Mouse (Mus musculus) forebrain, embryonic 14.5 days (tissue): ENCODE measurements around the gene Ncor2. TPM values are rescaled to one million over a fixed set of nuclear protein-coding genes. Genes with fewer than 3 reads are reported as not detected.
A peak's percentile ranks its signal among the peaks of the same experiment; 100 is the strongest.

Source experiments
- ATAC-seq: fragments of 200-750 bp; cut with Nextera tagmentation; 2 replicates; pipeline ENCODE4 v1.8.0; 2017; ENCODE audit warnings: mild to moderate bottlenecking, moderate library complexity
- DNase-seq: peaks from one replicate; pipeline ENCODE4 v3.0.0-alpha.2; 2015; ENCODE audit warnings: low spot score
- H3K27ac ChIP-seq: fragments of 300-500 bp; sonication (generic); 2 replicates; pipeline ENCODE4 v1.5.1; 2014; ENCODE audit warnings: low read depth, mild to moderate bottlenecking, control low read depth, low read length, moderate library complexity
- H3K27me3 ChIP-seq: fragments of 300-500 bp; sonication (generic); replicated peaks from 2 replicates; pipeline ENCODE4 v1.6.1; 2014; ENCODE audit warnings: low read length, control low read depth, mixed read lengths; ENCODE audit not compliant: control insufficient read depth, insufficient read depth
- H3K36me3 ChIP-seq: fragments of 300-500 bp; sonication (generic); 2 replicates; pipeline ENCODE4 v1.6.1; 2014; ENCODE audit warnings: low read length, control low read depth; ENCODE audit not compliant: control insufficient read depth, insufficient read depth
- H3K4me1 ChIP-seq: fragments of 300-500 bp; sonication (generic); 2 replicates; pipeline ENCODE4 v1.6.1; 2014; ENCODE audit warnings: antibody characterized with exemption, low read length, control low read depth; ENCODE audit not compliant: control insufficient read depth, insufficient read depth
- H3K4me2 ChIP-seq: fragments of 300-500 bp; sonication (generic); 2 replicates; pipeline ENCODE4 v1.6.1; 2014; ENCODE audit warnings: mild to moderate bottlenecking, control low read depth, low read length
- H3K4me3 ChIP-seq: fragments of 300-500 bp; sonication (generic); 2 replicates; pipeline ENCODE4 v1.5.1; 2014; ENCODE audit warnings: low read depth, low read length, control low read depth
- H3K9ac ChIP-seq: fragments of 300-500 bp; sonication (generic); 2 replicates; pipeline ENCODE4 v1.6.1; 2014; ENCODE audit warnings: mild to moderate bottlenecking, low read length, control low read depth, moderate library complexity
- H3K9me3 ChIP-seq: fragments of 300-500 bp; sonication (generic); replicated peaks from 2 replicates; pipeline ENCODE4 v1.6.1; 2016; ENCODE audit warnings: low read length, control low read depth, mixed read lengths; ENCODE audit not compliant: control insufficient read depth
- WGBS: fragments of 180-500 bp; shearing (Covaris S2); extraction: QIAGEN DNeasy Blood & Tissue Kit; methylation state at CpG from one replicate; pipeline ENCODE4 v1.1.7; 2014; 5-methylcytosine and 5-hydroxymethylcytosine counted together
- polyA plus RNA-seq: library from polyadenylated mRNA; unstranded; fragments of >200 nt; fragmentation: Nextera tagmentation; extraction: Ambion mirVana; gene quantifications from 2 replicates; pipeline ENCODE4 v1.2.1, GENCODE M21; 2014

Ncor2 gene
- polyA plus RNA-seq, 1 experiment from 2014 or later, result 15.1 TPM

DNA sequence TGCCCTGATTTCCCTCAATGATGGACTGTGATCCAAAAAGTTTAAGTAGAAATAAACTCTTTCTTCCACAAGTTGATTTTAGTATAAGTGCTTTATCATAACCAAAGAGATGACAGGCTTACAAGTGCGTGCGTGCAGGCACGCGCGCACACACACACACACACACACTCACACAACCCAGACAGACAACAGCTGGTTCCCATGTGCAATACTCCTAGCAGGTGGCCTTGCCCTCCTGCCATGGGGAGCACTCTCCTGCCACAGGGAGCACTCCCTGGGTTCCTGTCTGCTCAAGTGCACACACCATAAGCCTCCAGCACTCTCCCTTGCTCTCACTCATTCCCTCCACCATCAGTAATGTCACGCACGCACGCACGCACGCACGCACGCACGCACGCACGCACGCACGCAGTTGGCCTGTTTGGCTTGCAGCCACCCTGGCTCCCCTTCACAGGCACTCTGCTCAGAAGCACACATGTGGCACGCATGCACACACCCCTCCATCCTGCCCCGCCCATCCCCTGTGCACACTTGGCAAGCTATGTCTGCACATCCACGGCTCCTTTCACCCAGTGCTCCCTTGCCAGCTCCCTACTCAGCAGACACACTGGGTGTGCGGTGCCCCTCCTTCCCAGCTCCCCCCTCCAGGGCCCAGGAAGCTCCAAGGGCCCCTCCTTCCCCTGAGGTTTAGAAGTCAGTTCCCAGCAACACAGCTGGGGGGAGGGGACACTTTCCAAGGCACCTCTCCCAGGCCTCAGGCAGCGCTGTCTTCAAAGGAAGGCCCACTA lies 22.4 kb downstream of the Ncor2 start:
- 60% methylated on average over 22 of the region's 22 CpGs for WGBS
- Histone ChIP-seq H3K9ac (peak overlapping the region; percentile 21), H3K4me2 (no peak overlapping the region), H3K27me3 (no peaks in the 10 kb centered on the region), H3K9me3 (no peaks in the 10 kb centered on the region), H3K27ac (peak overlapping the region; percentile 97), H3K4me3 (no peak overlapping the region), H3K36me3 (no peaks in the 10 kb centered on the region), H3K4me1 (peaks cover 93% of the 10 kb centered on the region)
- ATAC-seq, result 0 out of 2 replicates have a peak, but pooled peaks have one; percentile 7
- no peak for DNase-seq

GRCm38 (mm10) chr5:125155451-125155850 lies 23.6 kb downstream of the Ncor2 start:
- Histone ChIP-seq H3K27ac (peak overlapping the region; percentile 97), H3K9ac (peak overlapping the region; percentile 22; the same call in 1 of the 2 replicates), H3K4me3 (no peak overlapping the region), H3K4me1 (peaks cover 98% of the 10 kb centered on the region), H3K27me3 (no peaks in the 10 kb centered on the region), H3K36me3 (no peaks in the 10 kb centered on the region), H3K4me2 (no peak overlapping the region), H3K9me3 (no peaks in the 10 kb centered on the region)
- DNase-seq (no peak), ATAC-seq (no peak)
- WGBS, result 85% methylated on average over 4 of the region's 4 CpGs

GRCm38 (mm10) chr5:125154989-125155388 lies 24.0 kb downstream of the Ncor2 start:
- no peaks in the 10 kb centered on the region for H3K27me3 ChIP-seq
- H3K4me1 ChIP-seq, result peaks cover 97% of the 10 kb centered on the region
- peak; percentile 85 for DNase-seq
- H3K4me3 ChIP-seq, result no peak overlapping the region
- no peak overlapping the region for H3K4me2 ChIP-seq
- peak overlapping the region; percentile 22; the same call in 1 of the 2 replicates for H3K9ac ChIP-seq
- H3K36me3 ChIP-seq, result no peaks in the 10 kb centered on the region
- peak; percentile 16; the same call in 1 of the 2 replicates for ATAC-seq
- no peaks in the 10 kb centered on the region for H3K9me3 ChIP-seq
- 28% methylated on average over 5 of the region's 5 CpGs for WGBS
- peak overlapping the region; percentile 97 for H3K27ac ChIP-seq

DNA sequence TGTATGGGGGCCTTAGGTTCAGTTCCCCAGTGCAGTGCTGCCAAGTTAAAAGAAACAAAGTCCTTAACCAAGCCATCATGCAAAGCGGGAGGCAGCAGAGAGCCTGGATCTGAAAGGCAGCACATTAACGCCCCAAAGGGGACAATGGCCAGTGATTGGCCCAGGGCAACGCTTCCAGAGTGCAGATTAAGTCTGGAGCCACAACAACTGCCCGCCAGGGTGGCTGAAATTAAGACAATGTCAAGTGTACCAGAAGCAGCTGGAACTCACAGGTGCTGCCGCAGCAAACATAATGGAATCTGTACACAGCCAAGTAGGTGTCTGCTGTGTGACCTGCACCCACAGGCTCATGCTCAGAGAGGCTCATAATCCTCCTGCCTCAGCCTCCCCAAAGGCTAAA lies 24.8 kb downstream of the Ncor2 start:
- Histone ChIP-seq H3K4me3 (no peak overlapping the region), H3K4me1 (peaks cover 97% of the 10 kb centered on the region), H3K27me3 (no peaks in the 10 kb centered on the region), H3K4me2 (no peak overlapping the region), H3K36me3 (no peaks in the 10 kb centered on the region), H3K9ac (no peak overlapping the region), H3K27ac (peak overlapping the region; percentile 97), H3K9me3 (no peaks in the 10 kb centered on the region)
- WGBS, result 11% methylated on average over 5 of the region's 5 CpGs
- no peak for ATAC-seq
- DNase-seq, result no peak

DNA sequence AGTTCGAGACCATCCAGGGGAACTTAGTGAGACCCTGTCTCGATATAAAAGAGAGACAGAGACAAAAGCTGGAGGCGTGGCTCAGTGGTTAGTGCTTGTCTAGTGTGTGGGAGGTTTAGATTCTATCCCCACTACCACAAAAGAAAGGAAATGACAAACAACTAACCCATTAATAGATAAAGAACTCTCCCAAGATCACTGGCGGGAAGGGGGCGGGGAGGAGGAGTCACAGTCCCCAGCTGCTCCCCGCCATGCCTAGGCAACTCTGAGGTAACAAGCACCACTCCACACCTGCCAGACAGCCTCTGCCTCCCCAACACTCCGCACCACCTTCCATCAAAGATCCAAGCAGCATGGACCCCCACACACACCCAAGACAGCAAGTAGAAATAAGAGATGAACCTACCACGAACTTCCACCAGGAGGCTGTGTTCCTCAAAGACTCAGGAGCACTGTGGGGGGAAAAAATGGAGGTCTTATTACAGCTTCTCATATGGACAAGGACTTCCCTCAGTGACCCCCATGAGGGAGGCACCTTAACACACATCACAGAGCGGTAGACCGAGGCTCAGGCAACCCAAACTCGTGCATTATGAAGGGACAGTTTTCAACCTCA lies 25.7 kb downstream of the Ncor2 start:
- Histone ChIP-seq H3K4me3 (no peak overlapping the region), H3K27ac (peak overlapping the region; percentile 97), H3K9ac (no peak overlapping the region), H3K9me3 (no peaks in the 10 kb centered on the region), H3K4me2 (no peak overlapping the region), H3K27me3 (no peaks in the 10 kb centered on the region), H3K36me3 (no peaks in the 10 kb centered on the region), H3K4me1 (peaks cover 97% of the 10 kb centered on the region)
- WGBS, result 79% methylated on average over 11 of the region's 11 CpGs
- DNase-seq (no peak), ATAC-seq (no peak)

DNA sequence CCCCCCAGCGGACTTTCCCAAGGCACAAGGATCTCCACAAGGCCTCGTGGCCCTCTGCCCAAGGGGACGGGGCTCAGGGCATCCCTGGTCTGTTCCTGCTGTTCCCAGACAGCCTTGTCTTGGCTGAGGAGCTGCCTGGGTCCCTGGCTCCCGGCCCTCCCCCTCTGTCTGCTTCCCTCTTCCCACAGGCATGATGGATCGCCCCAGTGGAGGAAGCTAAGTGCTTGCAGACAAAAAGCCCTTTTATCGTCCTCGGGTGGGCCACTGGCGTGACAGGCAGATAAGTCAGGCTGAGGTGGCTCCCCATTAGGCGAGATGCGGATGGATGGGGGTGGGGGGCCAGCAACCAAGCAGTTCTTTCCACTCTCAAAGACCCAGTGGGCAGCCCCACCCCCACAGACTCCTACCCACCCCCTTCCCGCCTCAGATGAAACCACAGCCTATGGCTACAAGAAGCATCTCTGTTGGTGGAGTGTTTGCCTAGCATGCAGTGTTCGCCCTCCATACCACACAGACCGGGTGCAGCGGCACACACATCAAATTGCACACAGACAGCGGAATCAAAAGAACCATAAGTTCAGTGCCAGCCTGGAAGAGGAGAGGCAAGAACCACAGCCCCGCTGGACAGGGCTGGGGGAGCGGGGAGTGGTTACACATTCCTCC lies 27.0 kb downstream of the Ncor2 start:
- peak overlapping the region; percentile 24 for H3K4me2 ChIP-seq
- no peaks in the 10 kb centered on the region for H3K9me3 ChIP-seq
- 9% methylated on average over 17 of the region's 17 CpGs for WGBS
- H3K27me3 ChIP-seq, result no peaks in the 10 kb centered on the region
- H3K4me3 ChIP-seq, result no peak overlapping the region
- peak overlapping the region; percentile 97 for H3K27ac ChIP-seq
- H3K4me1 ChIP-seq, result peaks cover 95% of the 10 kb centered on the region
- DNase-seq (peak; percentile 89), ATAC-seq (peak; percentile 55)
- H3K9ac ChIP-seq, result peak overlapping the region; percentile 25; the same call in 1 of the 2 replicates
- H3K36me3 ChIP-seq, result no peaks in the 10 kb centered on the region

DNA sequence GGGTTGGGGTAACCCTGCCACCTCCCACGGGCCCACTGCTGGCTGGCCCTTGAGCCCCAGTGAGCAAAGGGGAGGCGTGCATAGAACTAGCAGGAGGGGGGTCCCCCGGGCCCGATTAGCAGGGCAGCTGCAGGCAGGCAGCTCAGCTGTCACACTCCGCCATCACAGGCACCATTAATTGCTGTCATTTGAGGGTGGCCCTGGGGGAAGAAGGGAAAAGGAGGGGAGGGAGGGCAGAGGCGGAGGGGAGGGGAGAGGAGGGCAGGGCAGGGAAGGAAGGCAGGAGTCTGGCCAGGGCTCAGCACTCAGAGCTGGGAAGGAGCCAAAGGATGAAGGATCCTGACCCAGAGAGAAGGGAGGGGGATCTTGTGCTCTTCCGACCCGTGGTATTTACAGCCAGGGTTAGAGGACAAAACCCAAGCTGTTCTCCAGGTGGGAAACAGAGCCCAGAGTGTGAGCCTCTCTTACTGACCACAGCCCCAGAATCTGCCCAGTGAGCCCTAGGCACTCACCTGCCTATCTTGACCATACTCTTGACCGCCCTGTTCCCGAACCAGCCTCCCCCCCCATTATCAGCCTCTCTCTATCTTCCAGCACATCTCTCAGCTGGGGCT lies 28.0 kb downstream of the Ncor2 start:
- Histone ChIP-seq H3K9ac (peak overlapping the region; percentile 25; the same call in 1 of the 2 replicates), H3K4me3 (no peak overlapping the region), H3K27ac (peak overlapping the region; percentile 97), H3K4me1 (peaks cover 88% of the 10 kb centered on the region), H3K27me3 (no peaks in the 10 kb centered on the region), H3K9me3 (no peaks in the 10 kb centered on the region), H3K4me2 (peak overlapping the region; percentile 24), H3K36me3 (0 out of 2 replicates have a peak, but pooled peaks cover 3% of the 10 kb centered on the region)
- peak; percentile 92 for DNase-seq
- 14% methylated on average over 10 of the region's 10 CpGs for WGBS
- ATAC-seq, result peak; percentile 65

DNA sequence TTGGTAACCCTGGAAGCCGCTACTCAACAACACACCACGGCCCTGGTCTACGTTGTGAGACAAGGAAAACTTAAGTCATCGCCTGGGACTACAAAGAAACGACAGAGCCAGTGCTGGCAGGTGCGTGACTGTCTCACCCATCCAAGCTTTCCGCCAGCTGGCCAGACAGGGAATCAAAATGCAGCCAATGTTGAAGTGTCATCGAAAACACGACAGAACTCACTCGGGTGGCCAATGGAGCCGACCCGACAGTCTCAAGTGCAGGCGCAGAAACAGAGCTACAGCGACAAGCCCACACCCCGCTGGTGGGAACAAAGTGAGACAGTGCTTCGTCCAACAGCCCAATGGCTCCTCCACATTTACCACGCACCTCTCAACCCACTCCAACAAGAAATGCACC lies 29.9 kb downstream of the Ncor2 start:
- peak overlapping the region; percentile 80 for H3K27ac ChIP-seq
- peaks cover 69% of the 10 kb centered on the region for H3K4me1 ChIP-seq
- H3K4me2 ChIP-seq, result peak overlapping the region; percentile 19; the same call in 1 of the 2 replicates
- DNase-seq (peak; percentile 66), ATAC-seq (no peak)
- no peaks in the 10 kb centered on the region for H3K9me3 ChIP-seq
- WGBS, result 44% methylated on average over 17 of the region's 17 CpGs
- H3K27me3 ChIP-seq, result no peaks in the 10 kb centered on the region
- 0 out of 2 replicates have a peak, but pooled peaks cover 3% of the 10 kb centered on the region for H3K36me3 ChIP-seq
- H3K4me3 ChIP-seq, result no peak overlapping the region
- peak overlapping the region; percentile 43; the same call in 1 of the 2 replicates for H3K9ac ChIP-seq
